ENCODE assay signal across 25 mouse cellular contexts in genomic region chr1:106640577-106640976, GRCm38 (mm10).
"Had no signal": no experiment of that assay in that cellular context is flagged by ENCODE, and none has a peak within 500 bp of the region (broad histone marks: within the 10 kb centered on the region; RNA-seq: fewer than 3 reads in every experiment).

No protein-coding gene starts in this region.

- H3K36me3 ChIP-seq: heart, embryonic 13.5 days; heart, embryonic 15.5 days; hindbrain, embryonic 13.5 days; hindbrain, embryonic 15.5 days; kidney, embryonic 15.5 days; limb, embryonic 10.5 days; limb, embryonic 12.5 days had no signal

- H3K4me1 ChIP-seq: hindbrain, embryonic 13.5 days; hindbrain, embryonic 15.5 days; limb, embryonic 12.5 days had no signal

- H3K4me2 ChIP-seq: heart, embryonic 11.5 days; heart, embryonic 13.5 days; heart, embryonic 15.5 days; hindbrain, embryonic 13.5 days; hindbrain, embryonic 15.5 days; kidney, embryonic 15.5 days; limb, embryonic 12.5 days had no signal

- H3K27me3 ChIP-seq: heart, embryonic 13.5 days; heart, embryonic 15.5 days; hindbrain, embryonic 13.5 days; hindbrain, embryonic 15.5 days; kidney, embryonic 15.5 days; limb, embryonic 12.5 days had no signal

- H3K4me3 ChIP-seq: heart, adult 2 months; heart, embryonic 13.5 days; heart, embryonic 15.5 days; hindbrain, embryonic 13.5 days; hindbrain, embryonic 15.5 days; kidney, embryonic 15.5 days; left cerebral cortex, adult 2 months; limb, embryonic 10.5 days; limb, embryonic 12.5 days had no signal

- ATAC-seq: hindbrain, postnatal 0 days; intestine, embryonic 16.5 days had no signal

- H3K9ac ChIP-seq: heart, embryonic 13.5 days; heart, embryonic 15.5 days; hindbrain, embryonic 13.5 days; hindbrain, embryonic 15.5 days; kidney, embryonic 15.5 days; limb, embryonic 12.5 days had no signal

- H3K9me3 ChIP-seq: heart, embryonic 13.5 days; heart, embryonic 15.5 days; hindbrain, embryonic 13.5 days; hindbrain, embryonic 15.5 days; kidney, embryonic 15.5 days; limb, embryonic 10.5 days; limb, embryonic 12.5 days had no signal

- DNase-seq: gastrocnemius, postnatal 14 days; gastrocnemius, postnatal 36 days; heart, adult 11 months; heart, adult 2 months; heart, postnatal 14 days; heart, postnatal 36 days; kidney, adult 11 months; kidney, adult 2 months; kidney, adult 9 months; kidney, postnatal 14 days; kidney, postnatal 36 days; layer of hippocampus, adult 9-11 months; liver had no signal

- H3K27ac ChIP-seq: heart, adult 2 months; heart, embryonic 13.5 days; heart, embryonic 15.5 days; hindbrain, embryonic 13.5 days; hindbrain, embryonic 15.5 days; hindbrain, postnatal 0 days; kidney, embryonic 15.5 days; kidney, postnatal 0 days; left cerebral cortex, adult 2 months; limb, embryonic 10.5 days; limb, embryonic 12.5 days had no signal
